Mouse (Mus musculus): ENCODE data around the gene Ephb2.

GRCm38 (mm10) chr4:136601476-136601875 lies 234.3 kb downstream of the Ephb2 start:
- TF ChIP-seq POLR2A (IDR thresholded peaks at IDR 0.05; ENCODE audit: low read depth, low read length) (no peak), CTCF (IDR thresholded peaks at IDR 0.05; ENCODE audit: extremely low read depth, insufficient read depth, insufficient read length, insufficient replicate concordance) (no peak)

Data from spleen, adult 2 months (tissue).